Mouse (Mus musculus) stomach, embryonic 16.5 days (tissue): ENCODE results near the gene Tmem81. TPM values are rescaled to one million over a fixed set of nuclear protein-coding genes. Genes with fewer than 3 reads are reported as not detected.

Experiments
- ATAC-seq: fragments of 200-750 bp; cut with Nextera tagmentation; 2 replicates; pipeline ENCODE4 v1.8.0; 2017; ENCODE audit warnings: moderate number of reproducible peaks, moderate TSS enrichment; ENCODE audit not compliant: insufficient read depth, low FRiP score
- H3K27ac ChIP-seq: fragments of 300-500 bp; sonication (generic); 2 replicates; pipeline ENCODE4 v1.5.1; 2014; ENCODE audit warnings: low read length
- H3K27me3 ChIP-seq: fragments of 300-500 bp; sonication (generic); 2 replicates; pipeline ENCODE4 v1.6.1; 2014; ENCODE audit warnings: low read length, control low read depth, mixed read lengths; ENCODE audit not compliant: control insufficient read depth, insufficient read depth
- H3K36me3 ChIP-seq: fragments of 300-500 bp; sonication (generic); 2 replicates; pipeline ENCODE4 v1.6.1; 2014; ENCODE audit warnings: low read length; ENCODE audit not compliant: control insufficient read depth, insufficient read depth
- H3K4me1 ChIP-seq: fragments of 300-500 bp; sonication (generic); 2 replicates; pipeline ENCODE4 v1.6.1; 2014; ENCODE audit warnings: low read length, control low read depth, mixed read lengths; ENCODE audit not compliant: control insufficient read depth, insufficient read depth
- H3K4me2 ChIP-seq: fragments of 300-500 bp; sonication (generic); 2 replicates; pipeline ENCODE4 v1.6.1; 2014; ENCODE audit warnings: low read depth, low read length, mixed read lengths
- H3K4me3 ChIP-seq: fragments of 300-500 bp; sonication (generic); replicated peaks from 2 replicates; pipeline ENCODE4 v1.5.1; 2014; ENCODE audit warnings: mild to moderate bottlenecking, low read length
- H3K9ac ChIP-seq: fragments of 300-500 bp; sonication (generic); 2 replicates; pipeline ENCODE4 v1.6.1; 2014; ENCODE audit warnings: low read length
- H3K9me3 ChIP-seq: fragments of 300-500 bp; sonication (generic); replicated peaks from 2 replicates; pipeline ENCODE4 v1.6.1; 2016; ENCODE audit warnings: low read length, control low read depth; ENCODE audit not compliant: control insufficient read depth
- WGBS: fragments of 180-500 bp; shearing (Covaris S2); extraction: QIAGEN DNeasy Blood & Tissue Kit; methylation state at CpG from one replicate; pipeline ENCODE4 v1.1.7; 2014; 5-methylcytosine and 5-hydroxymethylcytosine counted together
- polyA plus RNA-seq: library from polyadenylated mRNA; unstranded; fragments of >200 nt; fragmentation: Nextera tagmentation; extraction: Ambion mirVana; gene quantifications from 2 replicates; pipeline ENCODE4 v1.2.1, GENCODE M21; 2015

The Tmem81 gene
- polyA plus RNA-seq, 1 experiment from 2014 or later = 2.2 TPM

DNA sequence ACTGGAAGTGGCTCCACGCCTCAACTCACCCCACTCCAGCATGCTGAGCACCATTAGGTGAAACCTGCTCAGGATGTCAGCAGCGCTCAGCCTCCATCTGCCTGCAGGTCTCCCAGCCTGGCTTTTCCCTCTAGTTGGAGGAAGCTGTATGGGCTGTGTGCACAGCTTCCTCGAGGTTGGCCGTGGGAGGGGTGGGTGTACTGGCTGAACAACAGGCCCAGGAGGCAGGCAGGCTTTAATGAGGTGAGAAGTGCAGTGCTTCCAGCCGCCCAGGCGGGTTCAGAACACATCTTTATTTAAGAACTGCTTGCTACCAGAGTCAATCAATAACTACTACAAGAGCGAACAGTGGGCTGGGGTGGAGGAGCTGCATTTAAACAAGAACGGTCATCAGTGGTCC, 5.5 kb downstream of the Tmem81 start:
- no peak overlapping the region for H3K4me2 ChIP-seq
- no peaks in the 10 kb centered on the region for H3K9me3 ChIP-seq
- no peak for ATAC-seq
- no peak overlapping the region for H3K9ac ChIP-seq
- no peaks in the 10 kb centered on the region for H3K27me3 ChIP-seq
- no peaks in the 10 kb centered on the region for H3K36me3 ChIP-seq
- H3K4me3 ChIP-seq = no peak overlapping the region
- H3K27ac ChIP-seq = no peak overlapping the region
- WGBS = 36% methylated on average over 8 of the region's 8 CpGs
- H3K4me1 ChIP-seq = no peaks in the 10 kb centered on the region

GRCm38 (mm10) chr1:132512106-132512505, 6.1 kb downstream of the Tmem81 start:
- Histone ChIP-seq H3K4me1 (no peaks in the 10 kb centered on the region), H3K9me3 (no peaks in the 10 kb centered on the region), H3K27me3 (no peaks in the 10 kb centered on the region), H3K27ac (no peak overlapping the region), H3K9ac (no peak overlapping the region), H3K36me3 (no peaks in the 10 kb centered on the region), H3K4me2 (no peak overlapping the region), H3K4me3 (no peak overlapping the region)
- ATAC-seq = no peak
- 78% methylated on average over 8 of the region's 8 CpGs for WGBS

DNA sequence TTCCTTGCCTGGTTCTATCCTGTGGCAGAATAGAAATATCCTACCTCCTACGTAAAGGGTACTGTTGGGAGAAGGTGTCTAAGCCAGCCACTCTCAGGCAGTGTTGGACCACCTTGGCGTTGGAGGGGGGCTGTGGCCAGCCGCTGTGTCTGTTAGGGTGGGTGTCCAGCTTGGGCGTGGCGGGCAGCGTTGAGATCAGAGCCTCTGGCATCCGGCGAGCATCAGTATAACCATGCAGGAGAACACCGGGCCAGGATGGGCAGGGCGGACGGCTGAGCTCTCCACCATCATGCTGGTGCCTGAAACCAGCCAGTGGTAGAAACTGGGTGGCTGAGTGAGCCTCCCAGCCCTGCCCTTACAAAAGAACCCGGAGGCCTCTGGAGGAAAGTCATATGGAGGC, 9.3 kb downstream of the Tmem81 start:
- no peaks in the 10 kb centered on the region for H3K36me3 ChIP-seq
- H3K4me3 ChIP-seq = no peak overlapping the region
- no peaks in the 10 kb centered on the region for H3K27me3 ChIP-seq
- no peaks in the 10 kb centered on the region for H3K9me3 ChIP-seq
- H3K9ac ChIP-seq = no peak overlapping the region
- no peak overlapping the region for H3K27ac ChIP-seq
- WGBS = 91% methylated on average over 12 of the region's 12 CpGs
- no peaks in the 10 kb centered on the region for H3K4me1 ChIP-seq
- ATAC-seq = no peak
- no peak overlapping the region for H3K4me2 ChIP-seq

DNA sequence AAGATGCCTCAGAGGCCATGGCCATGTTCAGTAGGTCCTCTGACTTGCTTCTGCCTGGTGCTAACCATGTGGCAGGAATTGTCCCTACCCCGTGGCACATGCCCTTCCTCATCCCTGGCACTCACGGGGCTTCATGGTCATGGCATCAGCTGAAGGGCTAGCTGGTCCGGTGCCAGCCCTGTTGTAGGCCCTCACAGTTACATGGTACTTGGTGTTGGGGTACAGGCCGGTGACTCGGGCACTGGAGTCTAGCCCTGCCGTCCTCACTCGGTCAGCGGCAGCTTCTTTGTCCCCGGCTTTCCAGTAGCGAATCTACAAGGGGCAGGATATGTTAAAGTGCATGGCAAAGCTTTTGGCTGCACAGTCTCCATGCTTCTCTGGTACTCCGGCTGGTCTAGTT, 10.7 kb downstream of the Tmem81 start:
- no peaks in the 10 kb centered on the region for H3K27me3 ChIP-seq
- H3K4me1 ChIP-seq = no peaks in the 10 kb centered on the region
- no peaks in the 10 kb centered on the region for H3K9me3 ChIP-seq
- WGBS = 88% methylated on average over 11 of the region's 11 CpGs
- no peak for ATAC-seq
- H3K36me3 ChIP-seq = no peaks in the 10 kb centered on the region
- H3K9ac ChIP-seq = no peak overlapping the region
- no peak overlapping the region for H3K27ac ChIP-seq
- H3K4me3 ChIP-seq = no peak overlapping the region
- H3K4me2 ChIP-seq = no peak overlapping the region

DNA sequence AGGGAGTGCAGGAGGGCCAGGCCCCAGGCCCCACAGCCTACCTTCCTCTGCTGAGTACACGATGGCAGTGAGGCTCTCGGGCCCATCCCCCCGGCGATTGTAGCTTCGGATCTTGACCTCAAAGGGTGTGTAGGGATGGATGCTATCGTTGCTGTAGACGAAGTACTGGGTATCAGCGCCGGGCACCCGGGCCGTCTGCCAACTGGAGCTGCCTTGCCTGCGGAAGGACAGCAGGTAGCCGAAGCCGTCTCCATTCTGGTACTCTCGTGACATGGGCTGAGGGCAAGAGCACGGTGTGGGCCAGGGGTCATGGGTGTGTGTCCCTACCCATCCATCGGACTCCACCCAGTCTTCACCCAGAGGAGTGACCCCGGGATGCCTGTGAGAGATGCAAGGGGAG, 12.6 kb downstream of the Tmem81 start:
- no peak for ATAC-seq
- Histone ChIP-seq H3K9ac (no peak overlapping the region), H3K4me3 (no peak overlapping the region), H3K9me3 (no peaks in the 10 kb centered on the region), H3K27ac (no peak overlapping the region), H3K27me3 (no peaks in the 10 kb centered on the region), H3K4me2 (no peak overlapping the region), H3K36me3 (no peaks in the 10 kb centered on the region), H3K4me1 (no peaks in the 10 kb centered on the region)
- 78% methylated on average over 18 of the region's 18 CpGs for WGBS

GRCm38 (mm10) chr1:132519734-132520133, 13.7 kb downstream of the Tmem81 start:
- Histone ChIP-seq H3K4me1 (no peaks in the 10 kb centered on the region), H3K4me2 (no peak overlapping the region), H3K36me3 (no peaks in the 10 kb centered on the region), H3K27ac (no peak overlapping the region), H3K4me3 (no peak overlapping the region), H3K9me3 (no peaks in the 10 kb centered on the region), H3K27me3 (no peaks in the 10 kb centered on the region), H3K9ac (no peak overlapping the region)
- ATAC-seq = no peak
- WGBS = 85% methylated on average over 11 of the region's 11 CpGs

GRCm38 (mm10) chr1:132520764-132521163, 14.7 kb downstream of the Tmem81 start:
- no peak overlapping the region for H3K4me3 ChIP-seq
- H3K27ac ChIP-seq = no peak overlapping the region
- no peaks in the 10 kb centered on the region for H3K27me3 ChIP-seq
- no peaks in the 10 kb centered on the region for H3K4me1 ChIP-seq
- no peak overlapping the region for H3K4me2 ChIP-seq
- no peaks in the 10 kb centered on the region for H3K9me3 ChIP-seq
- no peak overlapping the region for H3K9ac ChIP-seq
- H3K36me3 ChIP-seq = no peaks in the 10 kb centered on the region
- peak; percentile 57 for ATAC-seq
- 16% methylated on average over 4 of the region's 6 CpGs for WGBS

GRCm38 (mm10) chr1:132523048-132523447, 17.0 kb downstream of the Tmem81 start:
- WGBS = 79% methylated on average over 8 of the region's 8 CpGs
- H3K4me2 ChIP-seq = no peak overlapping the region
- no peaks in the 10 kb centered on the region for H3K27me3 ChIP-seq
- H3K36me3 ChIP-seq = no peaks in the 10 kb centered on the region
- H3K27ac ChIP-seq = no peak overlapping the region
- no peaks in the 10 kb centered on the region for H3K9me3 ChIP-seq
- ATAC-seq = no peak
- H3K4me1 ChIP-seq = no peaks in the 10 kb centered on the region
- H3K9ac ChIP-seq = no peak overlapping the region
- no peak overlapping the region for H3K4me3 ChIP-seq

GRCm38 (mm10) chr1:132523920-132524319, 17.9 kb downstream of the Tmem81 start:
- 28% methylated on average over 4 of the region's 4 CpGs for WGBS
- no peaks in the 10 kb centered on the region for H3K9me3 ChIP-seq
- H3K27ac ChIP-seq = no peak overlapping the region
- H3K9ac ChIP-seq = no peak overlapping the region
- H3K36me3 ChIP-seq = no peaks in the 10 kb centered on the region
- no peak overlapping the region for H3K4me3 ChIP-seq
- H3K27me3 ChIP-seq = no peaks in the 10 kb centered on the region
- no peak overlapping the region for H3K4me2 ChIP-seq
- H3K4me1 ChIP-seq = no peaks in the 10 kb centered on the region
- ATAC-seq = no peak

- H3K4me3 ChIP-seq = no peak overlapping the region
- no peak overlapping the region for H3K9ac ChIP-seq
- no peak overlapping the region for H3K4me2 ChIP-seq
- H3K4me1 ChIP-seq = peaks cover 7% of the 10 kb centered on the region; the same call in 1 of the 2 replicates
- WGBS = 4% methylated on average over 10 of the region's 10 CpGs
- no peaks in the 10 kb centered on the region for H3K9me3 ChIP-seq
- ATAC-seq = 0 out of 2 replicates have a peak, but pooled peaks have one; percentile 19
- H3K36me3 ChIP-seq = no peaks in the 10 kb centered on the region
- no peaks in the 10 kb centered on the region for H3K27me3 ChIP-seq
- H3K27ac ChIP-seq = no peak overlapping the region
Observed at GRCm38 (mm10) chr1:132525832-132526231, 19.8 kb downstream of the Tmem81 start.
